Mouse (Mus musculus): Measurements from ENCODE around the gene Ces4a. TPM values are rescaled to one million over a fixed set of nuclear protein-coding genes. Genes with fewer than 3 reads are reported as not detected.
"Not testable (repeated sequence)": the region's sequence is repeated elsewhere in the genome, so short reads cannot be mapped to it uniquely, and the experiment has no call there.

Gene Ces4a
- polyA plus RNA-seq, 1 experiment from 2014 or later: not detected

GRCm38 (mm10) chr8:105170041-105170380 is 38.4 kb downstream of the Ces4a start:
- Histone ChIP-seq H3K4me3 (peak overlapping the region; percentile 93), H3K9me3 (no peaks in the 10 kb centered on the region), H3K27ac (replicated peaks) (peak overlapping the region; percentile 99), H3K4me2 (peak overlapping the region; percentile 78), H3K36me3 (peaks cover 6% of the 10 kb centered on the region), H3K27me3 (replicated peaks) (no peaks in the 10 kb centered on the region), H3K4me1 (peaks cover 29% of the 10 kb centered on the region), H3K9ac (peak overlapping the region; percentile 99)
- WGBS: 3% methylated on average over 5 of the region's 5 CpGs
- no peak for ATAC-seq (ENCODE audit: extremely low read depth, insufficient number of reproducible peaks, low FRiP score, low TSS enrichment)

GRCm38 (mm10) chr8:105170381-105171115 is 38.9 kb downstream of the Ces4a start, which contains the start of gene Cbfb:
TSS of gene Cbfb (plus strand) at chr8:105170674.
- Histone ChIP-seq H3K4me2 (peak within 1 kb of the TSS; percentile 78), H3K4me1 (peaks cover 24% of the 10 kb centered on the region), H3K9me3 (no peaks in the 10 kb centered on the region), H3K36me3 (peaks cover 8% of the 10 kb centered on the region), H3K27me3 (replicated peaks) (no peaks in the 10 kb centered on the region), H3K4me3 (peak within 1 kb of the TSS; percentile 93), H3K9ac (peak within 1 kb of the TSS; percentile 99), H3K27ac (replicated peaks) (peak within 1 kb of the TSS; percentile 99)
- peak; percentile 76 for ATAC-seq (ENCODE audit: extremely low read depth, insufficient number of reproducible peaks, low FRiP score, low TSS enrichment)
- under 1% methylated on average over 73 of the region's 86 CpGs for WGBS

DNA sequence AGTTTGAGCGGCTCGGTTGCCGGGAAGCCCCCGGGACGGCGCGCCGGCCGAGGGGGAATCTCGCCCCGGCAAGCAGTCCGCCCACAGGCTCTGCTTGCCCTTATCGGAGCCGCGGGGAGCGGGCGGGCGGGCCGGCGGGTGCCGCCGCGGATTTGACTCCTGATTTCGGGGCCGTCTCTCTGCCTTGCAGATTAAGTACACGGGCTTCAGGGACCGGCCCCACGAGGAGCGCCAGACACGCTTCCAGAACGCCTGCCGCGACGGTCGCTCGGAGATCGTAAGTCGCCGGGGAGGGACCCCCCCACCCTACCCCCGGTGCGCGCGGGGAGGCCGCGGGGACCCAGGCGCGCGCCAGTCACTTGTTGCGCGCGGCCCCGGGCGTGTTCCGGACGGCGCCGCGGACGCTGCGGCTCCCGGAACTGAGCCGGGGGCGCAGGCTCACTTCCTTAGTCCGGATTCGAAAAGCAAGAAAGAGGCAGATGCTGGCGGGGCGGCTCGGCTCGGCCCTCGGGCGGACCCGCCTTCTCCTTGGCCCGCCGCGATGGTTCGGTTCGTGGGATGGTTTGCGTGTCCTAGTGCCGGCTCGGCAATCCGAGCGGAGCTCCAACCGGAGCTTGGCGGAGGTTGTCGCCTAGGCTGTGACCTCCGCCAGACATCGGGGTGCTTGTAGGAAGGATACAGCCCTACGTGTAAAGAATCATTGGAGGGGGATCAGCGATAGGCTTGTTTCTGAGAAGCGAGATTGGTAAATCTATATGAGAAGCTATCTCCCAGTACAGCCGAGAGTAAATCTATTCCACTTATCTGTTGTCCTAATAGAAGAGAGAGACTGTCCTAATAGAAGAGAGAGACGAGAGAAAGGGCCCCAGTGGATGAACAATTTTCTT is 39.8 kb downstream of the Ces4a start:
- no peaks in the 10 kb centered on the region for H3K27me3 ChIP-seq (replicated peaks)
- H3K27ac ChIP-seq (replicated peaks): peak overlapping the region; percentile 99
- H3K4me1 ChIP-seq: peaks cover 24% of the 10 kb centered on the region
- H3K9me3 ChIP-seq: no peaks in the 10 kb centered on the region
- under 1% methylated on average over 92 of the region's 92 CpGs for WGBS
- peak overlapping the region; percentile 78 for H3K4me2 ChIP-seq
- H3K4me3 ChIP-seq: peak overlapping the region; percentile 93
- H3K9ac ChIP-seq: peak overlapping the region; percentile 99
- peak; percentile 22; the same call in 1 of the 2 replicates for ATAC-seq (ENCODE audit: extremely low read depth, insufficient number of reproducible peaks, low FRiP score, low TSS enrichment)
- H3K36me3 ChIP-seq: peaks cover 14% of the 10 kb centered on the region

DNA sequence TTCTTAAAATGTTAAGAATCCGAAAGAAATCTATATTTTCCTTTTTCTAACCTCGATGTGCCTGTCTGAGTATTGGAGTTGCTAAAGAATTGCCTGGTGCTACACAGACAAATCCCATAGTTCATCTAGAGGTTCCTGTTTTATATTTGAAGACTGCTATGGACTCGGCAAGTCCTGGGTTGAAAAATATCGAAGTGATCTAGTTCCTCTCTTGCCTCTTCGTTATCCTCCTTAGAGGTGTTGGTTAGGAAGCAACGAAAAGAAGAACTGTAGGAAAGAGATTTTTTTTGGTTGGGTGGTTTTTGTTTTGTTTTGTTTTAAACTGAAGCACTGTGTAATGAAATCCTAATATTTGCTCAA is 40.4 kb downstream of the Ces4a start:
- peak overlapping the region; percentile 99 for H3K9ac ChIP-seq
- H3K9me3 ChIP-seq: no peaks in the 10 kb centered on the region
- WGBS: 24% methylated on average over 6 of the region's 6 CpGs
- H3K4me3 ChIP-seq: peak overlapping the region; percentile 93
- peaks cover 20% of the 10 kb centered on the region for H3K36me3 ChIP-seq
- H3K4me2 ChIP-seq: peak overlapping the region; percentile 78
- H3K27me3 ChIP-seq (replicated peaks): no peaks in the 10 kb centered on the region
- peaks cover 24% of the 10 kb centered on the region for H3K4me1 ChIP-seq
- ATAC-seq (ENCODE audit: extremely low read depth, insufficient number of reproducible peaks, low FRiP score, low TSS enrichment): no peak
- peak overlapping the region; percentile 99 for H3K27ac ChIP-seq (replicated peaks)

DNA sequence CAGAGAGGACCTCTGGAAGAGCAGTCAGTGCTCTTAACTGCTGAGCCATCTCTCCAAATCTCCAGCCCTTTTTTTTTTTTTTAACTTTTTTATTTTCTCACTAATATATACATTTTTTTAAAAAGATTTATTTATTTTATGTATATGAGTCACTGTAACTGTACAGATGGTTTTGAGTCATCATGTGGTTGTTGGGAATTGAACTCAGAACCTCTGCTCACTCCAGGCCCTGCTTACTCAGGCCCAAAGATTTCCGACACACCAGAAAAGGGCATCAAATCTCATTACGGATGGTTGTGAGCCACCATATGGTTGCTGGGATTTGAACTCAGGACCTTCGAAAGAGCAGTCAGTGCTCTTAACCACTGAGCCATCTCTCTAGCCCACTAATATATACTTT is 43.7 kb downstream of the Ces4a start:
- H3K36me3 ChIP-seq: peaks cover 39% of the 10 kb centered on the region
- not testable (repeated sequence) for H3K4me2 ChIP-seq; H3K27ac ChIP-seq (replicated peaks); ATAC-seq (ENCODE audit: extremely low read depth, insufficient number of reproducible peaks, low FRiP score, low TSS enrichment); H3K4me3 ChIP-seq; H3K27me3 ChIP-seq (replicated peaks); H3K9ac ChIP-seq; H3K9me3 ChIP-seq
- WGBS: 96% methylated on average over 3 of the region's 3 CpGs
- H3K4me1 ChIP-seq: peaks cover 17% of the 10 kb centered on the region

DNA sequence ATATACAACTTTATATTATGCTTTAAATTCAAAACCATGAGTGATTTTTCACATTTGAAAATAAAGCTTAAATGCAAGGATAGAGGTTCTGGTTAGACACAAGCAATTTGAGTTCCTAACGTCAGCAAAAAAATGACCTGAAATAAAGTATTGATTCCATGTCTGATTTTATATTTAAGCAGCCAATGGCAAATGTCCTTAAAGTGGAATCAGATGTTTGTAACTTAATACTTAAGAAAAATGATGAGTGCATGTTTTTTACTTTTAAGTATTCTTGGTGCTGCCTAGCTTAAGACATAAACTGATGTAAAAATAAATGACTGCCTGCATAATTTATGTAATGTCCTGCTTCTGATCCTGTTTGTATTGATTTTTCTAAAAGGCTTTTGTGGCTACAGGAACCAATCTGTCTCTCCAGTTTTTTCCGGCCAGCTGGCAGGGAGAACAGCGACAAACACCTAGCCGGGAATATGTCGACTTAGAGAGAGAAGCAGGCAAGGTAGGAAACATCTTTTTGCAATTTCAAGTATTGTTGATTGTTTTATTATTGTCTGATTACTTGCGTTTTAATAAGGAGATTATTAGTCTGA is 46.7 kb downstream of the Ces4a start:
- Histone ChIP-seq H3K9ac (no peak overlapping the region), H3K4me2 (no peak overlapping the region), H3K36me3 (peaks cover 63% of the 10 kb centered on the region), H3K4me1 (peaks cover 19% of the 10 kb centered on the region), H3K9me3 (no peaks in the 10 kb centered on the region), H3K27ac (replicated peaks) (no peak overlapping the region), H3K27me3 (replicated peaks) (no peaks in the 10 kb centered on the region), H3K4me3 (no peak overlapping the region)
- no peak for ATAC-seq (ENCODE audit: extremely low read depth, insufficient number of reproducible peaks, low FRiP score, low TSS enrichment)
- 85% methylated on average over 6 of the region's 6 CpGs for WGBS

DNA sequence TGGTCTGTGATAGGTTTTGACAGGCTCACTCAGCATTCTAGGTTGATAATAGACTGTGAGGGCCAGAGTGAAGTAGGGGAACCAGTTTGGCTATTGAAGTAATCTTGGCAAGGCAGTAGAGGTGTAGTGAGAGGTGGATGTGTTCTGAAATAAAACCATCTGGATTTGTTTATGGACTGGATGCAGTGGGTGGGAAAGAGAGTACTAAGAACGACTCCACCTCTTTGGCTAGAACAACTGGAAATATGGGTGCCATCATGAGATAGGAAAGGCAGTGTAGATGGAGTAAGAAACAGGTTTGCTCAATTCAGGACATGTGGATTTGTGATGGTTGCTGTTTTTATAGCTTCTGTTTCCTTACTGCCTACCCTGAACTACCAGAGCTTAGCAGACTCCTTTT is 50.6 kb downstream of the Ces4a start:
- Histone ChIP-seq H3K9me3 (no peaks in the 10 kb centered on the region), H3K27ac (replicated peaks) (no peak overlapping the region)
- ATAC-seq (ENCODE audit: extremely low read depth, insufficient number of reproducible peaks, low FRiP score, low TSS enrichment): no peak

GRCm38 (mm10) chr8:105186467-105187005 is 54.9 kb downstream of the Ces4a start:
- no peak for ATAC-seq (ENCODE audit: extremely low read depth, insufficient number of reproducible peaks, low FRiP score, low TSS enrichment)
- no peak overlapping the region for H3K4me2 ChIP-seq
- peaks cover 24% of the 10 kb centered on the region for H3K4me1 ChIP-seq
- H3K9me3 ChIP-seq: no peaks in the 10 kb centered on the region
- H3K27ac ChIP-seq (replicated peaks): no peak overlapping the region
- H3K4me3 ChIP-seq: no peak overlapping the region
- no peaks in the 10 kb centered on the region for H3K27me3 ChIP-seq (replicated peaks)
- peaks cover 38% of the 10 kb centered on the region for H3K36me3 ChIP-seq
- H3K9ac ChIP-seq: no peak overlapping the region
- 39% methylated on average over 1 of the region's 1 CpGs for WGBS

More for the DNA sequence above, 50.6 kb downstream of the Ces4a start:
- H3K4me2 ChIP-seq: no peak overlapping the region
- no peak overlapping the region for H3K4me3 ChIP-seq
- peaks cover 59% of the 10 kb centered on the region for H3K36me3 ChIP-seq
- 69% methylated on average over 1 of the region's 1 CpGs for WGBS
- peaks cover 24% of the 10 kb centered on the region for H3K4me1 ChIP-seq
- no peak overlapping the region for H3K9ac ChIP-seq
- H3K27me3 ChIP-seq (replicated peaks): no peaks in the 10 kb centered on the region

GRCm38 (mm10) chr8:105192182-105192581 is 60.6 kb downstream of the Ces4a start:
- no peak overlapping the region for H3K9ac ChIP-seq
- no peak for ATAC-seq (ENCODE audit: extremely low read depth, insufficient number of reproducible peaks, low FRiP score, low TSS enrichment)
- 89% methylated on average over 5 of the region's 5 CpGs for WGBS
- peaks cover 61% of the 10 kb centered on the region for H3K36me3 ChIP-seq
- no peak overlapping the region for H3K4me2 ChIP-seq
- no peak overlapping the region for H3K4me3 ChIP-seq
- no peaks in the 10 kb centered on the region for H3K27me3 ChIP-seq (replicated peaks)
- H3K9me3 ChIP-seq: no peaks in the 10 kb centered on the region
- H3K27ac ChIP-seq (replicated peaks): no peak overlapping the region
- H3K4me1 ChIP-seq: no peaks in the 10 kb centered on the region

Measured in heart, embryonic 13.5 days (tissue).